Mouse (Mus musculus): Measurements from ENCODE around the gene Epb41l4b. TPM values are rescaled to one million over a fixed set of nuclear protein-coding genes. Genes with fewer than 3 reads are reported as not detected.

Gene Epb41l4b
- 3.1 and 3.8 TPM in 2 replicates for polyA plus RNA-seq (2012; rRNA removed)

- peak within 1 kb of the TSS; percentile 77 for H3K4me3 ChIP-seq (ENCODE audit: control insufficient read depth, low read depth, low read length)
- H3K27ac ChIP-seq (ENCODE audit: control insufficient read depth, insufficient read depth, low read depth, low read length): no peak within 1 kb of the TSS
- TF ChIP-seq POLR2A (IDR thresholded peaks at IDR 0.05; ENCODE audit: control insufficient read depth, low read depth, low read length): no peak
- TF ChIP-seq CTCF (IDR thresholded peaks at IDR 0.05; ENCODE audit: control insufficient read depth, insufficient read depth, insufficient replicate concordance, low read depth, low read length): peak; percentile 72
- H3K27me3 ChIP-seq (ENCODE audit: control insufficient read depth, insufficient read depth, low read length): no peaks in the 10 kb centered on the region
- H3K36me3 ChIP-seq (ENCODE audit: control insufficient read depth, insufficient read depth, low read length): no peaks in the 10 kb centered on the region
- peaks cover 6% of the 10 kb centered on the region for H3K4me1 ChIP-seq (ENCODE audit: control insufficient read depth, insufficient read depth, low read length)
Measured at GRCm38 (mm10) chr4:57143026-57143937, at the start of gene Epb41l4b. Epb41l4b (minus strand) TSS chr4:57143437.

GRCm38 (mm10) chr4:57191543-57192283, 48.5 kb upstream of the Epb41l4b start:
- H3K27me3 ChIP-seq (ENCODE audit: control insufficient read depth, insufficient read depth, low read length): no peaks in the 10 kb centered on the region
- no peak overlapping the region for H3K4me3 ChIP-seq (ENCODE audit: control insufficient read depth, low read depth, low read length)
- TF ChIP-seq CTCF (IDR thresholded peaks at IDR 0.05; ENCODE audit: control insufficient read depth, insufficient read depth, insufficient replicate concordance, low read depth, low read length) (no peak), POLR2A (IDR thresholded peaks at IDR 0.05; ENCODE audit: control insufficient read depth, low read depth, low read length) (no peak)
- H3K4me1 ChIP-seq (ENCODE audit: control insufficient read depth, insufficient read depth, low read length): no peaks in the 10 kb centered on the region
- no peaks in the 10 kb centered on the region for H3K36me3 ChIP-seq (ENCODE audit: control insufficient read depth, insufficient read depth, low read length)
- H3K27ac ChIP-seq (ENCODE audit: control insufficient read depth, insufficient read depth, low read depth, low read length): no peak overlapping the region

GRCm38 (mm10) chr4:57189881-57190280, 46.6 kb upstream of the Epb41l4b start:
- no peaks in the 10 kb centered on the region for H3K27me3 ChIP-seq (ENCODE audit: control insufficient read depth, insufficient read depth, low read length)
- no peak for TF ChIP-seq CTCF (IDR thresholded peaks at IDR 0.05; ENCODE audit: control insufficient read depth, insufficient read depth, insufficient replicate concordance, low read depth, low read length)
- no peak for TF ChIP-seq POLR2A (IDR thresholded peaks at IDR 0.05; ENCODE audit: control insufficient read depth, low read depth, low read length)

GRCm38 (mm10) chr4:57186035-57186434, 42.8 kb upstream of the Epb41l4b start:
- no peak for TF ChIP-seq POLR2A (IDR thresholded peaks at IDR 0.05; ENCODE audit: control insufficient read depth, low read depth, low read length)
- no peak for TF ChIP-seq CTCF (IDR thresholded peaks at IDR 0.05; ENCODE audit: control insufficient read depth, insufficient read depth, insufficient replicate concordance, low read depth, low read length)
- Histone ChIP-seq H3K4me3 (ENCODE audit: control insufficient read depth, low read depth, low read length) (no peak overlapping the region), H3K27ac (ENCODE audit: control insufficient read depth, insufficient read depth, low read depth, low read length) (no peak overlapping the region), H3K36me3 (ENCODE audit: control insufficient read depth, insufficient read depth, low read length) (no peaks in the 10 kb centered on the region), H3K27me3 (ENCODE audit: control insufficient read depth, insufficient read depth, low read length) (no peaks in the 10 kb centered on the region), H3K4me1 (ENCODE audit: control insufficient read depth, insufficient read depth, low read length) (no peaks in the 10 kb centered on the region)

More at GRCm38 (mm10) chr4:57189881-57190280, 46.6 kb upstream of the Epb41l4b start:
- no peaks in the 10 kb centered on the region for H3K36me3 ChIP-seq (ENCODE audit: control insufficient read depth, insufficient read depth, low read length)
- no peak overlapping the region for H3K4me3 ChIP-seq (ENCODE audit: control insufficient read depth, low read depth, low read length)
- no peak overlapping the region for H3K27ac ChIP-seq (ENCODE audit: control insufficient read depth, insufficient read depth, low read depth, low read length)
- no peaks in the 10 kb centered on the region for H3K4me1 ChIP-seq (ENCODE audit: control insufficient read depth, insufficient read depth, low read length)

GRCm38 (mm10) chr4:57185462-57185861, 42.2 kb upstream of the Epb41l4b start:
- H3K36me3 ChIP-seq (ENCODE audit: control insufficient read depth, insufficient read depth, low read length): no peaks in the 10 kb centered on the region
- no peak overlapping the region for H3K4me3 ChIP-seq (ENCODE audit: control insufficient read depth, low read depth, low read length)
- H3K27me3 ChIP-seq (ENCODE audit: control insufficient read depth, insufficient read depth, low read length): no peaks in the 10 kb centered on the region
- H3K4me1 ChIP-seq (ENCODE audit: control insufficient read depth, insufficient read depth, low read length): no peaks in the 10 kb centered on the region
- TF ChIP-seq POLR2A (IDR thresholded peaks at IDR 0.05; ENCODE audit: control insufficient read depth, low read depth, low read length) (no peak), CTCF (IDR thresholded peaks at IDR 0.05; ENCODE audit: control insufficient read depth, insufficient read depth, insufficient replicate concordance, low read depth, low read length) (no peak)
- no peak overlapping the region for H3K27ac ChIP-seq (ENCODE audit: control insufficient read depth, insufficient read depth, low read depth, low read length)

- H3K27ac ChIP-seq (ENCODE audit: control insufficient read depth, insufficient read depth, low read depth, low read length): no peak overlapping the region
- H3K27me3 ChIP-seq (ENCODE audit: control insufficient read depth, insufficient read depth, low read length): no peaks in the 10 kb centered on the region
Measured at GRCm38 (mm10) chr4:57183493-57183892, 40.3 kb upstream of the Epb41l4b start.

GRCm38 (mm10) chr4:57181538-57181937, 38.3 kb upstream of the Epb41l4b start:
- TF ChIP-seq CTCF (IDR thresholded peaks at IDR 0.05; ENCODE audit: control insufficient read depth, insufficient read depth, insufficient replicate concordance, low read depth, low read length): no peak
- no peak for TF ChIP-seq POLR2A (IDR thresholded peaks at IDR 0.05; ENCODE audit: control insufficient read depth, low read depth, low read length)
- Histone ChIP-seq H3K36me3 (ENCODE audit: control insufficient read depth, insufficient read depth, low read length) (no peaks in the 10 kb centered on the region), H3K4me3 (ENCODE audit: control insufficient read depth, low read depth, low read length) (no peak overlapping the region), H3K4me1 (ENCODE audit: control insufficient read depth, insufficient read depth, low read length) (no peaks in the 10 kb centered on the region), H3K27ac (ENCODE audit: control insufficient read depth, insufficient read depth, low read depth, low read length) (no peak overlapping the region), H3K27me3 (ENCODE audit: control insufficient read depth, insufficient read depth, low read length) (no peaks in the 10 kb centered on the region)

More at GRCm38 (mm10) chr4:57183493-57183892, 40.3 kb upstream of the Epb41l4b start:
- no peaks in the 10 kb centered on the region for H3K4me1 ChIP-seq (ENCODE audit: control insufficient read depth, insufficient read depth, low read length)
- H3K36me3 ChIP-seq (ENCODE audit: control insufficient read depth, insufficient read depth, low read length): no peaks in the 10 kb centered on the region
- H3K4me3 ChIP-seq (ENCODE audit: control insufficient read depth, low read depth, low read length): no peak overlapping the region
- TF ChIP-seq CTCF (IDR thresholded peaks at IDR 0.05; ENCODE audit: control insufficient read depth, insufficient read depth, insufficient replicate concordance, low read depth, low read length) (no peak), POLR2A (IDR thresholded peaks at IDR 0.05; ENCODE audit: control insufficient read depth, low read depth, low read length) (no peak)

Data from testis, adult 2 months (tissue).